Mouse (Mus musculus): ENCODE measurements around the gene Chst1.

DNA sequence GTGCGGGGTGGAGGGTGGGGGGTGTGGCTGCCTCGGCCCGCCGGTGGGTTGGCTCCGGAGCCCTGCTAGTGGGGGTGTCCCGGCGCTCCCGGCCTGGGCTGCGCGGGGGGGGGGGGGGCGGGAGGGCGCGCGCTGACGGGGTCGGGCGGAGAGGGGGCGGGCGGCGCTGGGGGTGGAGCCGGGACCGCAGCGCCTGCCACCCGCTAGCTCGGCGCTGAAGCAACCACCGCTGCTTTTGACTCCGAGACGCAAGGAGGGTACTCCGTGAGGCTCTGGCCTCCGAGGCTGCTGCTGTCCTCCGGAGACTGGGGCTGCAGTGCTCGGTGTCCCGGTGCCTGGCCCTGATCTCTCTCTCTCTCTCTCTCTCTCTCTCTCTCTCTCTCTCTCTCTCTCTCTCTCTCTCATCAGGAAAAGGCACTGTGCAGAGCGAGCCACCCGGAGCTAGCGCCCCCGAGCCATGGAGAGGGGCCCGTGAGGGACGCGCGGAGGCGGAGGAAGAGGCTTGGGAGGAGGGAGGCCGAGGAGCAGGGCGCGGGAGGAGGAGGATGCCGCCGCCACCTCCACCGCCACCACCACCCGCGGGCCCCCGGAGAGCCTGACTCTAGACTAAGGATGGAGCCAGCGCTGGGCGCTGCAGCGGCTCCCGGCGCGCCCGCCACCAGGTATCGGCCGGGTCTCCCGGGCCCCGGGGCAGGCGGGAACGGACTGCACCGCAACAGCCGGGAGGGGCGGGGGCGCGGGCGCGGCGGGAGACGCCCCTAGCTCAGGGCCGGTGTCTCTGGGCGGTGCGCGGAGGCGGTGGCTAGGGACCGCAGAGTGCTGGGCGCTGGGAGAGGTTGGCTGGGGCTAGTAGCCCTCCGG is at the start of gene Chst1:
- TF ChIP-seq CTCF (conservative IDR thresholded peaks at IDR 0.05; ENCODE audit: low read length) = no peak
- no peak for TF ChIP-seq NANOG (IDR thresholded peaks at IDR 0.05; ENCODE audit: borderline replicate concordance, low read length)

Data from E14TG2a.4 (cell line).